Mouse (Mus musculus): ENCODE results near the gene Olfr691. TPM values are rescaled to one million over a fixed set of nuclear protein-coding genes. Genes with fewer than 3 reads are reported as not detected.
"Not testable (repeated sequence)": the region's sequence is repeated elsewhere in the genome, so short reads cannot be mapped to it uniquely, and the experiment has no call there.

Gene Olfr691
- polyA plus RNA-seq, 1 experiment from 2014 or later = not detected

GRCm38 (mm10) chr7:105367268-105367667 is 25.2 kb upstream of the Olfr691 start:
- H3K4me3 ChIP-seq (ENCODE audit: low read length) = no peak overlapping the region
- WGBS = 84% methylated on average over 5 of the region's 5 CpGs
- no peak for ATAC-seq (ENCODE audit: low FRiP score, low TSS enrichment)

GRCm38 (mm10) chr7:105361713-105362112 is 19.6 kb upstream of the Olfr691 start:
- Histone ChIP-seq H3K9me3 (ENCODE audit: low read length) (no peaks in the 10 kb centered on the region), H3K4me1 (ENCODE audit: insufficient read depth, low read length) (no peaks in the 10 kb centered on the region), H3K4me2 (replicated peaks; ENCODE audit: low read depth, low read length) (no peak overlapping the region), H3K27me3 (ENCODE audit: insufficient read depth, low read length) (no peaks in the 10 kb centered on the region), H3K27ac (ENCODE audit: low read length) (no peak overlapping the region), H3K4me3 (ENCODE audit: low read length) (no peak overlapping the region), H3K9ac (replicated peaks; ENCODE audit: low read length) (no peak overlapping the region), H3K36me3 (ENCODE audit: insufficient read depth, low read length) (no peaks in the 10 kb centered on the region)
- ATAC-seq (ENCODE audit: low FRiP score, low TSS enrichment) = no peak
- WGBS = 74% methylated on average over 2 of the region's 2 CpGs

More at GRCm38 (mm10) chr7:105367268-105367667, 25.2 kb upstream of the Olfr691 start:
- H3K36me3 ChIP-seq (ENCODE audit: insufficient read depth, low read length) = no peaks in the 10 kb centered on the region
- H3K27ac ChIP-seq (ENCODE audit: low read length) = no peak overlapping the region
- H3K4me1 ChIP-seq (ENCODE audit: insufficient read depth, low read length) = no peaks in the 10 kb centered on the region
- no peak overlapping the region for H3K9ac ChIP-seq (replicated peaks; ENCODE audit: low read length)
- H3K4me2 ChIP-seq (replicated peaks; ENCODE audit: low read depth, low read length) = no peak overlapping the region
- no peaks in the 10 kb centered on the region for H3K27me3 ChIP-seq (ENCODE audit: insufficient read depth, low read length)
- no peaks in the 10 kb centered on the region for H3K9me3 ChIP-seq (ENCODE audit: low read length)

DNA sequence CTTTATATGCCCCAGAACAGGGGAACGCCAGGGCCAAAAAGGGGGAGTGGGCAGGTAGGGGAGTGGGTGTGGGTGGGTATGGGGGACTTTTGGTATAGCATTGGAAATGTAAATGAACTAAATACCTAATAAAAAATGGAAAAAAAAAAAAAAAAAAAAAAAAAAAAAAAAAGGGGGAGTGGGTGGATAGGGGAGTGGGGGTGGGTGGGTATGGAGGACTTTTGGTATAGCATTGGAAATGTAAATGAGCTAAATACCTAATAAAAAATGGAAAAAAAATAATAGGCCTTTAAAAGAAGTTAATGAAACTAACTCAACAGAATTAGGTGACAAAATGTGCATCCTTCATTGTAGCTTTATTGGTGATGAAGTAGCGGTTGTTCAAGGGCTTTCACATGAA is 14.4 kb upstream of the Olfr691 start:
- H3K9ac ChIP-seq (replicated peaks; ENCODE audit: low read length); H3K27ac ChIP-seq (ENCODE audit: low read length); H3K4me2 ChIP-seq (replicated peaks; ENCODE audit: low read depth, low read length); H3K4me3 ChIP-seq (ENCODE audit: low read length); ATAC-seq (ENCODE audit: low FRiP score, low TSS enrichment); H3K4me1 ChIP-seq (ENCODE audit: insufficient read depth, low read length); H3K36me3 ChIP-seq (ENCODE audit: insufficient read depth, low read length); H3K9me3 ChIP-seq (ENCODE audit: low read length); H3K27me3 ChIP-seq (ENCODE audit: insufficient read depth, low read length): not testable (repeated sequence)
- 96% methylated on average over 1 of the region's 2 CpGs for WGBS

GRCm38 (mm10) chr7:105356064-105356463 is 14.0 kb upstream of the Olfr691 start:
- not testable (repeated sequence) for H3K27me3 ChIP-seq (ENCODE audit: insufficient read depth, low read length); H3K4me3 ChIP-seq (ENCODE audit: low read length); H3K4me1 ChIP-seq (ENCODE audit: insufficient read depth, low read length); H3K4me2 ChIP-seq (replicated peaks; ENCODE audit: low read depth, low read length); H3K9me3 ChIP-seq (ENCODE audit: low read length); H3K36me3 ChIP-seq (ENCODE audit: insufficient read depth, low read length); H3K9ac ChIP-seq (replicated peaks; ENCODE audit: low read length); ATAC-seq (ENCODE audit: low FRiP score, low TSS enrichment); H3K27ac ChIP-seq (ENCODE audit: low read length)
- WGBS = no CpG with 5 or more reads among the region's 5 CpGs

GRCm38 (mm10) chr7:105342752-105343151 is 682 bp upstream of the Olfr691 start:
- 68% methylated on average over 2 of the region's 2 CpGs for WGBS
- Histone ChIP-seq H3K36me3 (ENCODE audit: insufficient read depth, low read length) (no peaks in the 10 kb centered on the region), H3K4me3 (ENCODE audit: low read length) (no peak overlapping the region), H3K9ac (replicated peaks; ENCODE audit: low read length) (no peak overlapping the region), H3K4me1 (ENCODE audit: insufficient read depth, low read length) (no peaks in the 10 kb centered on the region), H3K9me3 (ENCODE audit: low read length) (no peaks in the 10 kb centered on the region), H3K27ac (ENCODE audit: low read length) (no peak overlapping the region), H3K4me2 (replicated peaks; ENCODE audit: low read depth, low read length) (no peak overlapping the region), H3K27me3 (ENCODE audit: insufficient read depth, low read length) (no peaks in the 10 kb centered on the region)
- ATAC-seq (ENCODE audit: low FRiP score, low TSS enrichment) = no peak

GRCm38 (mm10) chr7:105334004-105334403 is 8.1 kb downstream of the Olfr691 start, which contains the start of gene Olfr690:
Olfr690 (minus strand) TSS chr7:105334104.
- WGBS = 84% methylated on average over 1 of the region's 1 CpGs
- Histone ChIP-seq H3K27me3 (ENCODE audit: insufficient read depth, low read length) (no peaks in the 10 kb centered on the region), H3K4me2 (replicated peaks; ENCODE audit: low read depth, low read length) (no peak within 1 kb of the TSS), H3K36me3 (ENCODE audit: insufficient read depth, low read length) (no peaks in the 10 kb centered on the region), H3K9me3 (ENCODE audit: low read length) (no peaks in the 10 kb centered on the region), H3K9ac (replicated peaks; ENCODE audit: low read length) (no peak within 1 kb of the TSS), H3K4me3 (ENCODE audit: low read length) (no peak within 1 kb of the TSS), H3K4me1 (ENCODE audit: insufficient read depth, low read length) (no peaks in the 10 kb centered on the region), H3K27ac (ENCODE audit: low read length) (no peak within 1 kb of the TSS)
- no peak for ATAC-seq (ENCODE audit: low FRiP score, low TSS enrichment)

- no peaks in the 10 kb centered on the region for H3K27me3 ChIP-seq (ENCODE audit: insufficient read depth, low read length)
- H3K36me3 ChIP-seq (ENCODE audit: insufficient read depth, low read length) = no peaks in the 10 kb centered on the region
- no peak overlapping the region for H3K27ac ChIP-seq (ENCODE audit: low read length)
- H3K4me3 ChIP-seq (ENCODE audit: low read length) = no peak overlapping the region
- ATAC-seq (ENCODE audit: low FRiP score, low TSS enrichment) = no peak
- 70% methylated on average over 2 of the region's 2 CpGs for WGBS
- H3K4me2 ChIP-seq (replicated peaks; ENCODE audit: low read depth, low read length) = no peak overlapping the region
- no peaks in the 10 kb centered on the region for H3K9me3 ChIP-seq (ENCODE audit: low read length)
- H3K4me1 ChIP-seq (ENCODE audit: insufficient read depth, low read length) = no peaks in the 10 kb centered on the region
- no peak overlapping the region for H3K9ac ChIP-seq (replicated peaks; ENCODE audit: low read length)
These were observed 16.8 kb downstream of the Olfr691 start for GRCm38 (mm10) chr7:105325302-105325701.

DNA sequence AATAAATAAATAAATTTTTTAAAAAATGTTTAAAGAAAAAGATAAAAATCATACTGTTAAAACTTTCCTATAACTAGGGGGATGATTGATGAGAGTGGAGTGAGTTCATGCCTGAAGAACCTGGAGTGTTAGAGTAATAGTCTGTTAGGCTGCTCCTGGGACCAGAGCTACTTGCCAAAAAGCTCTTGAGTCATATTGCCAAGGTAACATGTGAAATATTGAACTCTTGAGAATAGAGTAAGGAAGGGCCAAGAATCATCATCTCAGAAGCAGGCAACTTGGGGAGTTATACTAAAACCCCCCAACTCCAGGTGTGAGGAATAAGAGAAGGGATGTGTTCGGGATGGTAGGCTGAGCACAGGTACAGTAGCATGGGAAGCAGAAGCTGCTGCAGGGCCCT is 31.2 kb downstream of the Olfr691 start, which contains the start of gene Olfr689:
Olfr689 (plus strand) TSS at position 301 of the 400 bp plus-strand sequence.
- no peak for ATAC-seq (ENCODE audit: low FRiP score, low TSS enrichment)
- Histone ChIP-seq H3K4me3 (ENCODE audit: low read length) (no peak within 1 kb of the TSS), H3K27me3 (ENCODE audit: insufficient read depth, low read length) (no peaks in the 10 kb centered on the region), H3K4me2 (replicated peaks; ENCODE audit: low read depth, low read length) (no peak within 1 kb of the TSS), H3K9me3 (ENCODE audit: low read length) (no peaks in the 10 kb centered on the region), H3K27ac (ENCODE audit: low read length) (no peak within 1 kb of the TSS), H3K9ac (replicated peaks; ENCODE audit: low read length) (no peak within 1 kb of the TSS), H3K36me3 (ENCODE audit: insufficient read depth, low read length) (no peaks in the 10 kb centered on the region), H3K4me1 (ENCODE audit: insufficient read depth, low read length) (no peaks in the 10 kb centered on the region)
- WGBS = 76% methylated on average over 1 of the region's 1 CpGs

DNA sequence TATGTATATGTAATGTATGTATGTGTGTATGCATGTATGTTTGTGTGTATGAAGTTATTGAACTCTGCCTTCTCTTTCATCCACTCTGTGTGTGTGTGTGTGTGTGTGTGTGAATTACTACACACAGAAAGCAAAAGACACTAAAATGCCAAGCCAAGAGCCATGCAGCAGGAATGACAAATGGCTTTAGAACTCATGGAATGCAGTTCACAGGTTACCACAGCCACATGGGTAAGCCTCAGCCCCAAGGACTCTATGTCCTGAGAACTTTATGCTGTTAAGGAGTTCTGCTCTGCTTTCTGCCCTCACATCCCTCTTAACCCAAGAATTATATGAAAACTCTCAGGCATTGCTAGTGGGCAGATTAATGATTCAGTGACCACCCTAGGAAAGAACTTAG is 52.0 kb downstream of the Olfr691 start:
- Histone ChIP-seq H3K9me3 (ENCODE audit: low read length) (no peaks in the 10 kb centered on the region), H3K4me3 (ENCODE audit: low read length) (no peak overlapping the region), H3K27me3 (ENCODE audit: insufficient read depth, low read length) (no peaks in the 10 kb centered on the region), H3K4me1 (ENCODE audit: insufficient read depth, low read length) (no peaks in the 10 kb centered on the region), H3K9ac (replicated peaks; ENCODE audit: low read length) (no peak overlapping the region), H3K27ac (ENCODE audit: low read length) (no peak overlapping the region), H3K36me3 (ENCODE audit: insufficient read depth, low read length) (no peaks in the 10 kb centered on the region), H3K4me2 (replicated peaks; ENCODE audit: low read depth, low read length) (no peak overlapping the region)
- no peak for ATAC-seq (ENCODE audit: low FRiP score, low TSS enrichment)

- no peak for ATAC-seq (ENCODE audit: low FRiP score, low TSS enrichment)
These were observed 54.3 kb downstream of the Olfr691 start, which contains the start of gene Olfr688 for GRCm38 (mm10) chr7:105287795-105288194. Olfr688 (plus strand) TSS chr7:105288095.

More at GRCm38 (mm10) chr7:105287795-105288194, 54.3 kb downstream of the Olfr691 start, which contains the start of gene Olfr688:
- no peak within 1 kb of the TSS for H3K9ac ChIP-seq (replicated peaks; ENCODE audit: low read length)
- H3K9me3 ChIP-seq (ENCODE audit: low read length) = no peaks in the 10 kb centered on the region
- H3K4me1 ChIP-seq (ENCODE audit: insufficient read depth, low read length) = no peaks in the 10 kb centered on the region
- 80% methylated on average over 6 of the region's 6 CpGs for WGBS
- H3K27ac ChIP-seq (ENCODE audit: low read length) = no peak within 1 kb of the TSS
- H3K4me3 ChIP-seq (ENCODE audit: low read length) = no peak within 1 kb of the TSS
- H3K36me3 ChIP-seq (ENCODE audit: insufficient read depth, low read length) = no peaks in the 10 kb centered on the region
- H3K27me3 ChIP-seq (ENCODE audit: insufficient read depth, low read length) = no peaks in the 10 kb centered on the region
- no peak within 1 kb of the TSS for H3K4me2 ChIP-seq (replicated peaks; ENCODE audit: low read depth, low read length)
